Mouse (Mus musculus) midbrain, postnatal 0 days (tissue): ENCODE measurements around the gene Ins2. TPM values are rescaled to one million over a fixed set of nuclear protein-coding genes. Genes with fewer than 3 reads are reported as not detected.
A peak's percentile ranks its signal among the peaks of the same experiment; 100 is the strongest.

Source experiments
- ATAC-seq: fragments of 200-750 bp; cut with Nextera tagmentation; 2 replicates; pipeline ENCODE4 v1.8.0; 2017; ENCODE audit warnings: moderate number of reproducible peaks, mild to moderate bottlenecking, moderate TSS enrichment, moderate library complexity; ENCODE audit not compliant: low FRiP score
- DNase-seq: peaks from one replicate; pipeline ENCODE4 v3.0.0-alpha.2; 2015; ENCODE audit warnings: low spot score
- H3K27ac ChIP-seq: fragments of 300-500 bp; sonication (generic); 2 replicates; pipeline ENCODE4 v1.5.1; 2014; ENCODE audit warnings: low read depth, mild to moderate bottlenecking, low read length, mixed read lengths
- H3K27me3 ChIP-seq: fragments of 300-500 bp; sonication (generic); 2 replicates; pipeline ENCODE4 v1.6.1; 2014; ENCODE audit warnings: low read length, control low read depth, mixed read lengths; ENCODE audit not compliant: insufficient read depth
- H3K36me3 ChIP-seq: fragments of 300-500 bp; sonication (generic); 2 replicates; pipeline ENCODE4 v1.6.1; 2014; ENCODE audit warnings: low read length, control low read depth, mixed read lengths; ENCODE audit not compliant: insufficient read depth
- H3K4me1 ChIP-seq: fragments of 300-500 bp; sonication (generic); 2 replicates; pipeline ENCODE4 v1.6.1; 2014; ENCODE audit warnings: mild to moderate bottlenecking, control low read depth, antibody characterized with exemption, low read length, mixed read lengths; ENCODE audit not compliant: insufficient read depth
- H3K4me2 ChIP-seq: fragments of 300-500 bp; sonication (generic); 2 replicates; pipeline ENCODE4 v1.6.1; 2014; ENCODE audit warnings: low read depth, mild to moderate bottlenecking, low read length, mixed read lengths; ENCODE audit not compliant: poor library complexity, severe bottlenecking
- H3K4me3 ChIP-seq: fragments of 300-500 bp; sonication (generic); 2 replicates; pipeline ENCODE4 v1.5.1; 2014; ENCODE audit warnings: low read depth, mild to moderate bottlenecking, low read length, moderate library complexity
- H3K9ac ChIP-seq: fragments of 300-500 bp; sonication (generic); replicated peaks from 2 replicates; pipeline ENCODE4 v1.6.1; 2014; ENCODE audit warnings: mild to moderate bottlenecking, low read length, moderate library complexity, mixed read lengths; ENCODE audit not compliant: poor library complexity, severe bottlenecking
- H3K9me3 ChIP-seq: fragments of 300-500 bp; sonication (generic); 2 replicates; pipeline ENCODE4 v1.6.1; 2016; ENCODE audit warnings: low read length, control low read depth
- CTCF ChIP-seq: IDR thresholded peaks from 2 replicates; pipeline ENCODE4 v1.5.1; 2016; ENCODE audit warnings: antibody characterized with exemption, mild to moderate bottlenecking
- WGBS: fragments of 180-500 bp; shearing (Covaris S2); extraction: QIAGEN DNeasy Blood & Tissue Kit; methylation state at CpG from one replicate; pipeline ENCODE4 v1.1.7; 2014; 5-methylcytosine and 5-hydroxymethylcytosine counted together
- polyA plus RNA-seq: library from polyadenylated mRNA; unstranded; fragments of >200 nt; fragmentation: Nextera tagmentation; extraction: Ambion mirVana; gene quantifications from 2 replicates; pipeline ENCODE4 v1.2.1, GENCODE M21; 2015
- total RNA-seq: library from RNA; depleted of rRNA; stranded (reverse); fragments of >200 nt; gene quantifications from 2 replicates; pipeline ENCODE4 v1.2.3, GENCODE M21; 2014; rRNA removed

The Ins2 gene
- not detected in 2 replicates for total RNA-seq
- 0.58 TPM in 1 of 2 replicates, not detected in the other for polyA plus RNA-seq

GRCm38 (mm10) chr7:142743281-142743680 is at the start of gene Ins2:
TSS of gene Ins2 (minus strand) at chr7:142743381.
- WGBS, result 91% methylated on average over 1 of the region's 1 CpGs
- H3K36me3 ChIP-seq, result no peaks in the 10 kb centered on the region
- no peak within 1 kb of the TSS for H3K4me2 ChIP-seq
- H3K27me3 ChIP-seq, result no peaks in the 10 kb centered on the region
- no peaks in the 10 kb centered on the region for H3K9me3 ChIP-seq
- H3K4me3 ChIP-seq, result no peak within 1 kb of the TSS
- no peak for TF ChIP-seq CTCF
- ATAC-seq, result no peak
- DNase-seq, result no peak
- no peaks in the 10 kb centered on the region for H3K4me1 ChIP-seq
- no peak within 1 kb of the TSS for H3K9ac ChIP-seq
- H3K27ac ChIP-seq, result no peak within 1 kb of the TSS

GRCm38 (mm10) chr7:142792650-142793275 is 49.6 kb upstream of the Ins2 start:
- TF ChIP-seq CTCF, result no peak
- no peak for ATAC-seq

GRCm38 (mm10) chr7:142789667-142790066 is 46.5 kb upstream of the Ins2 start:
- no peak overlapping the region for H3K4me2 ChIP-seq
- H3K27me3 ChIP-seq, result no peaks in the 10 kb centered on the region
- H3K27ac ChIP-seq, result no peak overlapping the region
- no peaks in the 10 kb centered on the region for H3K4me1 ChIP-seq
- 39% methylated on average over 9 of the region's 9 CpGs for WGBS
- H3K9ac ChIP-seq, result no peak overlapping the region
- peak; percentile 4 for DNase-seq
- H3K9me3 ChIP-seq, result no peaks in the 10 kb centered on the region
- no peak overlapping the region for H3K4me3 ChIP-seq
- no peak for ATAC-seq
- TF ChIP-seq CTCF, result no peak
- H3K36me3 ChIP-seq, result no peaks in the 10 kb centered on the region

More at GRCm38 (mm10) chr7:142792650-142793275, 49.6 kb upstream of the Ins2 start:
- Histone ChIP-seq H3K9me3 (no peaks in the 10 kb centered on the region), H3K4me2 (no peak overlapping the region), H3K27ac (no peak overlapping the region), H3K9ac (no peak overlapping the region), H3K36me3 (no peaks in the 10 kb centered on the region), H3K4me3 (no peak overlapping the region), H3K4me1 (no peaks in the 10 kb centered on the region), H3K27me3 (no peaks in the 10 kb centered on the region)
- whole genome bisulfite sequencing, result 29% methylated on average over 1 of the region's 1 CpGs
- no peak for DNase-seq

GRCm38 (mm10) chr7:142737772-142738171 is 5.4 kb downstream of the Ins2 start:
- Histone ChIP-seq H3K36me3 (no peaks in the 10 kb centered on the region), H3K9ac (no peak overlapping the region), H3K27me3 (no peaks in the 10 kb centered on the region), H3K4me1 (no peaks in the 10 kb centered on the region), H3K4me3 (no peak overlapping the region), H3K27ac (no peak overlapping the region), H3K9me3 (no peaks in the 10 kb centered on the region), H3K4me2 (no peak overlapping the region)
- ATAC-seq, result no peak
- peak; percentile 89 for TF ChIP-seq CTCF
- 16% methylated on average over 3 of the region's 3 CpGs for WGBS
- DNase-seq, result peak; percentile 76

GRCm38 (mm10) chr7:142736943-142737490 is 6.2 kb downstream of the Ins2 start:
- DNase-seq, result peak; percentile 77
- Histone ChIP-seq H3K9me3 (no peaks in the 10 kb centered on the region), H3K4me2 (no peak overlapping the region), H3K9ac (no peak overlapping the region), H3K27ac (no peak overlapping the region), H3K36me3 (no peaks in the 10 kb centered on the region), H3K4me3 (no peak overlapping the region), H3K4me1 (no peaks in the 10 kb centered on the region), H3K27me3 (no peaks in the 10 kb centered on the region)
- 65% methylated on average over 1 of the region's 1 CpGs for WGBS
- peak; percentile 90 for TF ChIP-seq CTCF
- ATAC-seq, result no peak

GRCm38 (mm10) chr7:142725973-142726372 is 17.2 kb downstream of the Ins2 start:
- Histone ChIP-seq H3K4me2 (no peak overlapping the region), H3K27me3 (no peaks in the 10 kb centered on the region), H3K4me3 (no peak overlapping the region), H3K36me3 (no peaks in the 10 kb centered on the region), H3K9me3 (no peaks in the 10 kb centered on the region), H3K4me1 (no peaks in the 10 kb centered on the region), H3K9ac (no peak overlapping the region), H3K27ac (no peak overlapping the region)
- peak; percentile 73 for TF ChIP-seq CTCF
- WGBS, result 53% methylated on average over 3 of the region's 3 CpGs
- ATAC-seq, result no peak
- DNase-seq, result peak; percentile 15
